ENCODE assay signal across 8 mouse cellular contexts in genomic region chr6:53290215-53290990, GRCm38 (mm10). TPM values are rescaled to one million over a fixed set of nuclear protein-coding genes. Genes with fewer than 3 reads are reported as not detected.
DNase-seq lines count a peak whose midpoint lies in the region; ATAC-seq and TF ChIP-seq lines count a peak whose summit lies in the region.

No protein-coding gene starts in this region.

- H3K36me3 ChIP-seq in liver, postnatal 0 days (replicated peaks; ENCODE audit: insufficient read depth, low read length): no peaks in the 10 kb centered on the region
- H3K36me3 ChIP-seq in liver, embryonic 11.5 days (ENCODE audit: control insufficient read depth, insufficient read depth, low read length): no peaks in the 10 kb centered on the region
- H3K36me3 ChIP-seq in embryonic facial prominence, embryonic 12.5 days: no peaks in the 10 kb centered on the region
- H3K36me3 ChIP-seq in midbrain, postnatal 0 days (ENCODE audit: insufficient read depth, low read length): no peaks in the 10 kb centered on the region

- H3K4me2 ChIP-seq in liver, postnatal 0 days (ENCODE audit: low read depth, low read length): no peak overlapping the region
- no peak overlapping the region for H3K4me2 ChIP-seq in liver, embryonic 11.5 days
- peak overlapping the region; percentile 98 for H3K4me2 ChIP-seq in embryonic facial prominence, embryonic 12.5 days (replicated peaks)
- no peak overlapping the region for H3K4me2 ChIP-seq in midbrain, postnatal 0 days (ENCODE audit: low read depth, low read length, poor library complexity, severe bottlenecking)

- 0 out of 2 replicates have a peak, but pooled peaks have one; percentile 8 for TF ChIP-seq CTCF in liver, postnatal 0 days (IDR thresholded peaks at IDR 0.05; ENCODE audit: low read depth)
- TF ChIP-seq CTCF in midbrain, postnatal 0 days (IDR thresholded peaks at IDR 0.05): peak; percentile 54

- 44% methylated on average over 8 of the region's 8 CpGs for WGBS in liver, postnatal 0 days (ENCODE audit: insufficient replicate concordance)
- WGBS in liver, embryonic 11.5 days: 39% methylated on average over 8 of the region's 8 CpGs
- WGBS in embryonic facial prominence, embryonic 12.5 days: 38% methylated on average over 8 of the region's 8 CpGs
- 46% methylated on average over 8 of the region's 8 CpGs for WGBS in midbrain, postnatal 0 days

- no peak overlapping the region for H3K9ac ChIP-seq in liver, postnatal 0 days (replicated peaks)
- H3K9ac ChIP-seq in liver, embryonic 11.5 days (ENCODE audit: low read depth, low read length): no peak overlapping the region
- H3K9ac ChIP-seq in embryonic facial prominence, embryonic 12.5 days: 0 out of 2 replicates have a peak overlapping the region, but pooled peaks have one; percentile 17
- H3K9ac ChIP-seq in midbrain, postnatal 0 days (replicated peaks; ENCODE audit: low read length, poor library complexity, severe bottlenecking): no peak overlapping the region

- no peak for ATAC-seq in liver, postnatal 0 days
- ATAC-seq in liver, embryonic 11.5 days (replicated peaks; ENCODE audit: low FRiP score): no peak
- ATAC-seq in embryonic facial prominence, embryonic 12.5 days (ENCODE audit: insufficient number of reproducible peaks, insufficient read depth, low FRiP score, low TSS enrichment): no peak
- no peak for ATAC-seq in midbrain, postnatal 0 days (ENCODE audit: low FRiP score)

- peaks cover 11% of the 10 kb centered on the region for H3K4me1 ChIP-seq in liver, postnatal 0 days (ENCODE audit: insufficient read depth)
- 0 out of 2 replicates have a peak, but pooled peaks cover 6% of the 10 kb centered on the region for H3K4me1 ChIP-seq in liver, embryonic 11.5 days (replicated peaks; ENCODE audit: control insufficient read depth, insufficient read depth, low read length)
- H3K4me1 ChIP-seq in embryonic facial prominence, embryonic 12.5 days: peaks cover 34% of the 10 kb centered on the region
- no peaks in the 10 kb centered on the region for H3K4me1 ChIP-seq in midbrain, postnatal 0 days (ENCODE audit: insufficient read depth, low read length)

- no peaks in the 10 kb centered on the region for H3K9me3 ChIP-seq in liver, postnatal 0 days (ENCODE audit: low read length)
- no peaks in the 10 kb centered on the region for H3K9me3 ChIP-seq in liver, embryonic 11.5 days (ENCODE audit: control insufficient read depth, low read length)
- no peaks in the 10 kb centered on the region for H3K9me3 ChIP-seq in embryonic facial prominence, embryonic 12.5 days
- H3K9me3 ChIP-seq in midbrain, postnatal 0 days (ENCODE audit: low read length): no peaks in the 10 kb centered on the region

- no peak for DNase-seq in liver, postnatal 0 days
- no peak for DNase-seq in liver, embryonic 11.5 days (ENCODE audit: low spot score)
- DNase-seq in heart, adult 8-10 months (ENCODE audit: low spot score): peak; percentile 21
- peak; percentile 14 for DNase-seq in midbrain, postnatal 0 days (ENCODE audit: low spot score)
- no peak for DNase-seq in adrenal gland, adult 2 months
- no peak for DNase-seq in adrenal gland, postnatal 25 days
- no peak for DNase-seq in lung, postnatal 25 days (ENCODE audit: low spot score)

- TF ChIP-seq EP300 in liver, postnatal 0 days (IDR thresholded peaks at IDR 0.05; ENCODE audit: low read depth): no peak

- H3K27me3 ChIP-seq in liver, postnatal 0 days (ENCODE audit: insufficient read depth, low read length): peaks cover 63% of the 10 kb centered on the region
- H3K27me3 ChIP-seq in liver, embryonic 11.5 days (replicated peaks; ENCODE audit: control insufficient read depth, insufficient read depth, low read length): peaks cover 59% of the 10 kb centered on the region
- H3K27me3 ChIP-seq in embryonic facial prominence, embryonic 12.5 days: peaks cover 17% of the 10 kb centered on the region
- H3K27me3 ChIP-seq in midbrain, postnatal 0 days (ENCODE audit: insufficient read depth, low read length): peaks cover 54% of the 10 kb centered on the region

- H3K4me3 ChIP-seq in liver, postnatal 0 days (ENCODE audit: low read depth, low read length): no peak overlapping the region
- no peak overlapping the region for H3K4me3 ChIP-seq in liver, embryonic 11.5 days (ENCODE audit: low read depth, low read length)
- H3K4me3 ChIP-seq in embryonic facial prominence, embryonic 12.5 days: 0 out of 2 replicates have a peak overlapping the region, but pooled peaks have one; percentile 64
- H3K4me3 ChIP-seq in midbrain, postnatal 0 days (ENCODE audit: low read depth, low read length): no peak overlapping the region

- H3K27ac ChIP-seq in liver, postnatal 0 days (ENCODE audit: low read depth): no peak overlapping the region
- no peak overlapping the region for H3K27ac ChIP-seq in liver, embryonic 11.5 days (ENCODE audit: low read depth, low read length)
- no peak overlapping the region for H3K27ac ChIP-seq in embryonic facial prominence, embryonic 12.5 days
- no peak overlapping the region for H3K27ac ChIP-seq in midbrain, postnatal 0 days (ENCODE audit: low read depth, low read length)

RNA-seq across cellular contexts. Expression of gene Creb5, which starts 3.3 kb away (rescaled TPM):
- polyA plus RNA-seq in liver, postnatal 0 days (2015; fragmentation: Nextera tagmentation; extraction: Ambion mirVana): 0.12 and 0.20 TPM in 2 replicates
- 1.9 and 2.3 TPM in 2 replicates for polyA plus RNA-seq in liver, embryonic 11.5 days (2014; fragmentation: Nextera tagmentation; extraction: Ambion mirVana)
- polyA plus RNA-seq in embryonic facial prominence, embryonic 12.5 days (2016; fragmentation: Nextera tagmentation; extraction: Ambion mirVana): 29.5 and 30.3 TPM in 2 replicates
- 1 to 10 TPM; 4.5 to 9.9 (median 8.2) TPM for total RNA-seq in heart, adult 8-10 months (2022)
- total RNA-seq in midbrain, postnatal 0 days (2014; rRNA removed): 2.3 and 3.2 TPM in 2 replicates
- 1.6 and 1.7 TPM in 2 replicates for polyA plus RNA-seq in midbrain, postnatal 0 days (2015; fragmentation: Nextera tagmentation; extraction: Ambion mirVana)
- 1 to 10 TPM; 1.9 to 3.0 TPM for total RNA-seq in adrenal gland, adult 2 months (2021)
- polyA plus RNA-seq in adrenal gland, adult 2 months (2012; rRNA removed): 0.91 and 1.6 TPM in 2 replicates
- 2.0 and 2.8 TPM in 2 replicates for total RNA-seq in adrenal gland, postnatal 25 days (2021)

Comparison
In these comparisons a context has a peak if more than half of its experiments do, and no peak if none do; other contexts are left out.
1. DNase-seq: peak in heart, adult 8-10 months (single experiment) and midbrain, postnatal 0 days (single experiment); none in liver, postnatal 0 days (single experiment), liver, embryonic 11.5 days (single experiment), adrenal gland, adult 2 months (single experiment), adrenal gland, postnatal 25 days (single experiment) and lung, postnatal 25 days (single experiment).